ENCODE assay signal across 26 mouse cellular contexts in the genomic region with DNA sequence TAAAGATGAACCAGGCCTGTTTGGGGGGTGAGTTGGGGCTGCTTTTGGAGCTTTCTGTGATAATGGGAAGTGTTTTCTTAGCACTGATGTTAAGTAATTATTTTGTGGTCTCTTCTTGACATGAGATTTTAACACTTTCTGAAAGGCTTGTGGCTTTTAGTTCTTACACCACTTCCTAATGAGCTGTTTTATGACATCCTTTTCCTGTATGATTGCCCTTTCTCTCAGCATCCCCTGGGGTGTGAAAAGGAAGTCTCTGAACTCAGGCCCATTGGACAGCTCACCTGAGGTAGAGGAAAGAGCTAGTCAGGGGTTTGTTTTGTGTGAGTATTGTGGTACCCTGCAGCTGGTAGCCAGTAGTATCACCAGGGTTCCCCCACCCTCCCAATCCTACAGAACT.
"Had no signal": no experiment of that assay in that cellular context is flagged by ENCODE, and none has a peak within 500 bp of the region (broad histone marks: within the 10 kb centered on the region; RNA-seq: fewer than 3 reads in every experiment).

No protein-coding gene starts in this region.

- H3K27ac ChIP-seq: gastrocnemius, adult 2 months; heart, adult 2 months; heart, embryonic 13.5 days; heart, embryonic 15.5 days; hindbrain, embryonic 10.5 days; hindbrain, embryonic 12.5 days; hindbrain, embryonic 14.5 days; intestine, embryonic 15.5 days; kidney, postnatal 0 days; limb, embryonic 13.5 days; limb, embryonic 15.5 days; liver, embryonic 12.5 days had no signal

- DNase-seq: gastrocnemius, adult 2 months; gastrocnemius, postnatal 10 days; gastrocnemius, postnatal 25 days; heart, adult 2 months; heart, postnatal 14 days; heart, postnatal 36 days; kidney, adult 18-20 months; kidney, adult 8-10 months; kidney, postnatal 14 days; kidney, postnatal 36 days; layer of hippocampus, adult 9-11 months; layer of hippocampus, postnatal 36 days had no signal

- H3K9ac ChIP-seq: heart, embryonic 13.5 days; heart, embryonic 15.5 days; hindbrain, embryonic 12.5 days; hindbrain, embryonic 14.5 days; intestine, embryonic 15.5 days; limb, embryonic 13.5 days; limb, embryonic 15.5 days; liver, embryonic 12.5 days had no signal

- H3K4me3 ChIP-seq: gastrocnemius, adult 2 months; heart, adult 2 months; heart, embryonic 13.5 days; heart, embryonic 15.5 days; hindbrain, embryonic 10.5 days; hindbrain, embryonic 12.5 days; intestine, embryonic 15.5 days; limb, embryonic 13.5 days; limb, embryonic 15.5 days; liver, embryonic 12.5 days had no signal

- H3K4me1 ChIP-seq: hindbrain, embryonic 10.5 days; hindbrain, embryonic 12.5 days; intestine, embryonic 15.5 days; limb, embryonic 15.5 days; liver, embryonic 12.5 days had no signal

- H3K36me3 ChIP-seq: heart, embryonic 13.5 days; heart, embryonic 15.5 days; hindbrain, embryonic 10.5 days; hindbrain, embryonic 12.5 days; intestine, embryonic 15.5 days; limb, embryonic 13.5 days; limb, embryonic 15.5 days; liver, embryonic 12.5 days had no signal

- H3K27me3 ChIP-seq: heart, embryonic 13.5 days; heart, embryonic 15.5 days; hindbrain, embryonic 12.5 days; intestine, embryonic 15.5 days; limb, embryonic 13.5 days; limb, embryonic 15.5 days; liver, embryonic 12.5 days had no signal

- H3K9me3 ChIP-seq: heart, embryonic 13.5 days; heart, embryonic 15.5 days; hindbrain, embryonic 10.5 days; hindbrain, embryonic 12.5 days; intestine, embryonic 15.5 days; limb, embryonic 13.5 days; limb, embryonic 15.5 days; liver, embryonic 12.5 days had no signal

- H3K4me2 ChIP-seq: heart, embryonic 11.5 days; heart, embryonic 13.5 days; heart, embryonic 15.5 days; hindbrain, embryonic 12.5 days; hindbrain, embryonic 14.5 days; intestine, embryonic 15.5 days; limb, embryonic 13.5 days; limb, embryonic 15.5 days; liver, embryonic 12.5 days had no signal

- ATAC-seq: hindbrain, embryonic 16.5 days; inflammation-experienced regulatory T-cells, adult 6 months; intestine, embryonic 15.5 days; intestine, postnatal 0 days; liver, embryonic 12.5 days had no signal
